Mouse (Mus musculus) hindbrain, postnatal 0 days (tissue): ENCODE results near the gene Styxl1. TPM values are rescaled to one million over a fixed set of nuclear protein-coding genes. Genes with fewer than 3 reads are reported as not detected.

Source experiments
- ATAC-seq: fragments of 200-750 bp; cut with Nextera tagmentation; 2 replicates; pipeline ENCODE4 v1.8.0; 2017; ENCODE audit warnings: mild to moderate bottlenecking, moderate TSS enrichment, moderate library complexity
- DNase-seq: peaks from one replicate; pipeline ENCODE4 v3.0.0-alpha.2; 2015; ENCODE audit warnings: low spot score
- H3K27ac ChIP-seq: fragments of 300-500 bp; sonication (generic); 2 replicates; pipeline ENCODE4 v1.5.1; 2014; ENCODE audit warnings: mild to moderate bottlenecking
- H3K27me3 ChIP-seq: fragments of 300-500 bp; sonication (generic); 2 replicates; pipeline ENCODE4 v1.6.1; 2014; ENCODE audit warnings: low read length, mixed read lengths; ENCODE audit not compliant: insufficient read depth
- H3K36me3 ChIP-seq: fragments of 300-500 bp; sonication (generic); 2 replicates; pipeline ENCODE4 v1.6.1; 2014; ENCODE audit warnings: low read length, mixed read lengths; ENCODE audit not compliant: insufficient read depth
- H3K4me1 ChIP-seq: fragments of 300-500 bp; sonication (generic); 2 replicates; pipeline ENCODE4 v1.6.1; 2014; ENCODE audit warnings: antibody characterized with exemption, low read length, mixed read lengths; ENCODE audit not compliant: insufficient read depth
- H3K4me2 ChIP-seq: fragments of 300-500 bp; sonication (generic); 2 replicates; pipeline ENCODE4 v1.6.1; 2014; ENCODE audit warnings: low read depth, mild to moderate bottlenecking, low read length, moderate library complexity, mixed read lengths
- H3K4me3 ChIP-seq: fragments of 300-500 bp; sonication (generic); 2 replicates; pipeline ENCODE4 v1.5.1; 2014; ENCODE audit warnings: low read length
- H3K9ac ChIP-seq: fragments of 300-500 bp; sonication (generic); replicated peaks from 2 replicates; pipeline ENCODE4 v1.6.1; 2014; ENCODE audit warnings: mild to moderate bottlenecking, low read length, moderate library complexity, mixed read lengths
- H3K9me3 ChIP-seq: fragments of 300-500 bp; sonication (generic); 2 replicates; pipeline ENCODE4 v1.6.1; 2016; ENCODE audit warnings: low read length, mixed read lengths
- CTCF ChIP-seq: IDR thresholded peaks from 2 replicates; pipeline ENCODE4 v1.5.1; 2016; ENCODE audit warnings: antibody characterized with exemption, control low read depth, low read depth
- WGBS: fragments of 180-500 bp; shearing (Covaris S2); extraction: QIAGEN DNeasy Blood & Tissue Kit; methylation state at CpG from one replicate; pipeline ENCODE4 v1.1.7; 2014; 5-methylcytosine and 5-hydroxymethylcytosine counted together
- polyA plus RNA-seq: library from polyadenylated mRNA; unstranded; fragments of >200 nt; fragmentation: Nextera tagmentation; extraction: Ambion mirVana; gene quantifications from 2 replicates; pipeline ENCODE4 v1.2.1, GENCODE M21; 2015
- total RNA-seq: library from RNA; depleted of rRNA; stranded (reverse); fragments of >200 nt; gene quantifications from 2 replicates; pipeline ENCODE4 v1.2.3, GENCODE M21; 2014; rRNA removed

Styxl1 gene
- total RNA-seq = 0.10 TPM in 1 of 2 replicates, not detected in the other
- polyA plus RNA-seq = 0.61 and 0.69 TPM in 2 replicates

- DNase-seq (peak; percentile 61), ATAC-seq (peak; percentile 18)
- under 1% methylated on average over 45 of the region's 45 CpGs for WGBS
- Histone ChIP-seq H3K27ac (peak within 1 kb of the TSS; percentile 98), H3K4me2 (peak within 1 kb of the TSS; percentile 89), H3K36me3 (no peaks in the 10 kb centered on the region; the same call in 1 of the 2 replicates), H3K9me3 (no peaks in the 10 kb centered on the region), H3K4me3 (peak within 1 kb of the TSS; percentile 95), H3K27me3 (no peaks in the 10 kb centered on the region), H3K4me1 (peaks cover 14% of the 10 kb centered on the region), H3K9ac (peak within 1 kb of the TSS; percentile 97)
- TF ChIP-seq CTCF = no peak
Measured at GRCm38 (mm10) chr5:135777796-135778470, at the start of gene Styxl1. Styxl1 (minus strand) TSS chr5:135778385.

- no peaks in the 10 kb centered on the region for H3K27me3 ChIP-seq
- H3K9me3 ChIP-seq = no peaks in the 10 kb centered on the region
- H3K27ac ChIP-seq = no peak overlapping the region; the same call in 1 of the 2 replicates
- no peak for ATAC-seq
- H3K4me1 ChIP-seq = peaks cover 10% of the 10 kb centered on the region
- H3K9ac ChIP-seq = no peak overlapping the region
- WGBS = 32% methylated on average over 6 of the region's 6 CpGs
- peak; percentile 21 for DNase-seq
- TF ChIP-seq CTCF = no peak
- no peak overlapping the region for H3K4me2 ChIP-seq
- no peak overlapping the region for H3K4me3 ChIP-seq
- H3K36me3 ChIP-seq = no peaks in the 10 kb centered on the region
Measured at GRCm38 (mm10) chr5:135826225-135826624, 48.0 kb upstream of the Styxl1 start.

- Histone ChIP-seq H3K36me3 (no peaks in the 10 kb centered on the region), H3K27me3 (no peaks in the 10 kb centered on the region), H3K4me3 (no peak overlapping the region), H3K4me1 (peaks cover 10% of the 10 kb centered on the region), H3K9me3 (no peaks in the 10 kb centered on the region), H3K4me2 (no peak overlapping the region), H3K27ac (no peak overlapping the region), H3K9ac (no peak overlapping the region)
- WGBS = 42% methylated on average over 3 of the region's 3 CpGs
- no peak for TF ChIP-seq CTCF
- no peak for DNase-seq
- no peak for ATAC-seq
Measured at GRCm38 (mm10) chr5:135824517-135824916, 46.3 kb upstream of the Styxl1 start.

GRCm38 (mm10) chr5:135822316-135822944 is 44.2 kb upstream of the Styxl1 start:
- peak overlapping the region; percentile 68 for H3K27ac ChIP-seq
- H3K27me3 ChIP-seq = no peaks in the 10 kb centered on the region
- DNase-seq (peak; percentile 60), ATAC-seq (peak; percentile 50)
- no peak overlapping the region for H3K4me3 ChIP-seq
- peak overlapping the region; percentile 17; the same call in 1 of the 2 replicates for H3K9ac ChIP-seq
- H3K9me3 ChIP-seq = no peaks in the 10 kb centered on the region
- H3K4me1 ChIP-seq = peaks cover 10% of the 10 kb centered on the region
- H3K4me2 ChIP-seq = 0 out of 2 replicates have a peak overlapping the region, but pooled peaks have one; percentile 13
- TF ChIP-seq CTCF = no peak
- no peaks in the 10 kb centered on the region for H3K36me3 ChIP-seq
- 12% methylated on average over 7 of the region's 7 CpGs for WGBS

GRCm38 (mm10) chr5:135818491-135818890 is 40.3 kb upstream of the Styxl1 start:
- H3K4me1 ChIP-seq = peaks cover 10% of the 10 kb centered on the region
- no peaks in the 10 kb centered on the region for H3K27me3 ChIP-seq
- H3K9ac ChIP-seq = no peak overlapping the region
- H3K9me3 ChIP-seq = no peaks in the 10 kb centered on the region
- no peak for DNase-seq
- no peak for TF ChIP-seq CTCF
- ATAC-seq = no peak
- H3K27ac ChIP-seq = no peak overlapping the region
- no peak overlapping the region for H3K4me2 ChIP-seq
- H3K36me3 ChIP-seq = no peaks in the 10 kb centered on the region
- 45% methylated on average over 7 of the region's 7 CpGs for WGBS
- H3K4me3 ChIP-seq = no peak overlapping the region

GRCm38 (mm10) chr5:135812991-135813390 is 34.8 kb upstream of the Styxl1 start:
- Histone ChIP-seq H3K4me3 (no peak overlapping the region), H3K27me3 (no peaks in the 10 kb centered on the region), H3K4me1 (0 out of 2 replicates have a peak, but pooled peaks cover under 1% of the 10 kb centered on the region), H3K9ac (no peak overlapping the region), H3K36me3 (no peaks in the 10 kb centered on the region), H3K9me3 (no peaks in the 10 kb centered on the region), H3K27ac (no peak overlapping the region), H3K4me2 (no peak overlapping the region)
- TF ChIP-seq CTCF = no peak
- DNase-seq = peak; percentile 76
- ATAC-seq = no peak
- 45% methylated on average over 5 of the region's 5 CpGs for WGBS

GRCm38 (mm10) chr5:135807263-135807637 is 29.1 kb upstream of the Styxl1 start:
- Histone ChIP-seq H3K27ac (peak overlapping the region; percentile 77; the same call in 1 of the 2 replicates), H3K4me2 (peak overlapping the region; percentile 69), H3K27me3 (no peaks in the 10 kb centered on the region), H3K4me1 (peaks cover 11% of the 10 kb centered on the region), H3K9ac (peak overlapping the region; percentile 80), H3K4me3 (peak overlapping the region; percentile 64), H3K36me3 (no peaks in the 10 kb centered on the region), H3K9me3 (no peaks in the 10 kb centered on the region)
- 22% methylated on average over 3 of the region's 3 CpGs for WGBS
- peak; percentile 32 for DNase-seq
- TF ChIP-seq CTCF = no peak
- ATAC-seq = no peak
